Mouse (Mus musculus): ENCODE results near the gene Nop9.
A peak's percentile ranks its signal among the peaks of the same experiment; 100 is the strongest.

DNA sequence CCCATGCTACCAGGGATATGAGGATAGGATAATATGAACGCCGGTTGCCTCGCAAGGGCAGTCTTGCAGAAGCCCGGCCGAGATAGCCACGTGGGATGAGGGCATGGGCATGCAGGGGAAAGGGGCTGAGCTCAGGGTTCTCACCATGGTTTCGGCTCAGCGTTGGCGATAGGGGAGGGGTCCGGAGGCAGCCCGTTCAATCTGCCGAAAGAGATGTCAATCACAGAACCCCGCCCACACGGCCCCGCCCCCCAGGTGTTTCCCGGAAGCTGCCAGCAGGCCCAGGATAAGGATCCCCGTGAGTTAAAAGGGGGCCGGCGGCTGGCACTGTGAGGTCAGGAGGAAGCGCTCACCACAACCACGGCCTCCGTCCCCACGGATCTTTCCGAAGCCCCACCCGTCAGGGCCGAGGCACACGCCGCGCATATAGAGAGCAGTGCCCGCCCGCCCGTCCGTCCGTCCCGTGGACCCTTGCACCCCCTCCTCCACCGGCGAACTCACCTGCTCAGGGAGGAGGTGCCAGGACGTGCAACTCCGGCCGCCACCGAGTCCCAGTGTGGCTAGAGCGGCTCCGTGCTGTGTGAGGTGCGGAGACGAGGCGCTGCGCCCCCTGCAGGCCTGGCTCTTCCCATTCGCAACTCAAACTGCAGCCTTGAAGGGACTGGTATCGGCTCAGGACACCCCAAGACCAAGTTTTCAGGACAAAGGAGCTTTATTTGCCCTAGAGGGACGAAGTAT, 23.6 kb upstream of the Nop9 start, which contains the start of gene Rabggta:
- peak; percentile 85 for TF ChIP-seq CTCF (IDR thresholded peaks at IDR 0.05; ENCODE audit: insufficient read depth, low read length)
- TF ChIP-seq POLR2A (IDR thresholded peaks at IDR 0.05; ENCODE audit: borderline replicate concordance, extremely low read depth, low read depth, low read length): peak; percentile 53; the same call in 1 of the 2 replicates
